Mouse (Mus musculus) kidney, adult 2 months (tissue): ENCODE measurements around the gene Inka2.

Experiments
- CTCF ChIP-seq: fragments of 200-500 bp; conservative IDR thresholded peaks from 2 replicates; pipeline ENCODE4 v1.5.1; 2011; ENCODE audit warnings: low read depth, mild to moderate bottlenecking, control low read depth, low read length, moderate library complexity, mixed read lengths; ENCODE audit not compliant: insufficient read depth, insufficient read length
- POLR2A ChIP-seq: fragments of 200-500 bp; IDR thresholded peaks from one replicate; pipeline ENCODE4 v1.6.1; 2011; ENCODE audit warnings: low read depth, low read length, control low read depth

DNA sequence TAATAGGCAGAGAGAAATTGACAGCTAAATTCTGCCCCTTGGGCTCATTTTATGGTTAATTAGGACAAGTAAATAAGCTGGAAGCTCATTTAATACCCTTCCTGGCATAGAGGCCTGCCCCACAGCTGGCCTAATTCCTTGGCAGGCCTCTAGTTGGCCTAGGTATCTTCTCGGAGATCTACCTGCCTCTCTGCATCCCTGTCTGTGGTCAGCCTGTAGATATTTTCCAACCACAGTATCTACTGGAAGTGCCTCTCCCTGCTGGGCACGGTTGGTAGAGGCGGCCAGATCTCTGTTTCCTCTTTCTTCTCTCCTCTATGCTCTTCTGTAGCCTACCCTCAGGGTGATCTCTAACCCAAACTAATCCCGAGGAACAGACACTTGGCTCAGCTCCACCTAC, 15.6 kb downstream of the Inka2 start:
- no peak for TF ChIP-seq CTCF
- no peak for TF ChIP-seq POLR2A
